Mouse (Mus musculus): ENCODE results near the gene Bcar3.

Gene Bcar3

GRCm38 (mm10) chr3:122292300-122293222 lies 1.4 kb upstream of the Bcar3 start:
- DNase-seq (ENCODE audit: low spot score in 2 of 2): peak; percentile 88 to 90

DNA sequence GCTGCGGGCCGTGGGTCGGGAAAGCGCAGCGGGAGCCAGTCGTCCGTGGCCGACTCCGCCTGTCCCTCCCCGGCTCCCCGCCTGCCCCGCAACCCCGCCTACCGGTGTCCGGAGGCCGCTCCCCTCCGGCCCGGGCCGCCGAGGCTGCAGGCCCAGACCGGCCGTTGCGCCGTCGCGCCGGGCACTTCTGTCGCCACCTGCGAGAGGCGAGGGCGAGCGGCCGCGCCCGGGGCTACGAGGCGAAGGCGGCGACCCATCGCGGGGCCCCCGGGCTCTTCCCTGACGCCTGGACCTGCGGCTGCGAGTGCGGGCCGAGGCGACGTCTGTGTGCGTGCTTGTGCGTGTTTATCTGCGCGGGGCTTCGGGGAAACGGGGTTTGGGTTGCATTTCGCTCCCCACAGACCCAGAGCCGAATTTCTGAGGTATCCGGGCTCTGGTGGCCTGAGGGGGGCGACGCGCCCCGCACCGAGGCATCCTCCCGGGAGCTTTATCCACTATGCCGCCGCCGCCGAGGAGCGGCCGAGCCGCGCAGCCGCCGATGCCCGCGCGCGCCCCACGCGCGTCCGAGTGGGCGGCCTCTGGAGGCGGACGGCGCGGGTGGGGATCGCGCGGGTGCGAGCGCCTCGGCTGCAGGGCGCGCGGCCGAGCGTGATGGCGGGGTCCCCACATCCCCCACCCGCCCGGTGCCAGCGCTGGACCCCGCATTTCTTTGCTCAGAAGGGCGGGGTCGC lies 548 bp upstream of the Bcar3 start:
- peak; percentile 9 to 21 for DNase-seq (ENCODE audit: low spot score in 2 of 2)

DNA sequence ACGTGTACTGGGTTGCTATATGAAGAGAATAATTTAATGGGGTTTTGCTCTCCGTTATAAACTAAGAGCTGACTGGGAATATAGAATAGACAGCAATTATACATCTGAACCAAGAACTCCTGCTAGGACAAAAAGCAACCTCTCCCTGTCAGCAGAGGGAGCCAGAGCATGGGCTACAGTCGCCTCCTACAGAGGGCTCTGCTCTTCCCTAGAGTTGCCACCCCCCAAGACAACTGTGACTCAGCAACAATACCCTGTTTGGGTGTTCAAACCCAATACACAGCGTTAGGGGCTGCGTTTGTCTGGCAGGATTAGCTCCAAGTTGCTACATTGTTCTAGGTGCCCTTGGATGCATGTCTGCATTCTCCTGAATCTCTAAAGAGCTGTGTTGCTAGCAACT lies 1.6 kb downstream of the Bcar3 start:
- DNase-seq (ENCODE audit: low spot score in 2 of 2): peak; percentile 49 to 52

GRCm38 (mm10) chr3:122296979-122297378 lies 3.0 kb downstream of the Bcar3 start:
- DNase-seq (ENCODE audit: low spot score in 2 of 2): no peak

DNA sequence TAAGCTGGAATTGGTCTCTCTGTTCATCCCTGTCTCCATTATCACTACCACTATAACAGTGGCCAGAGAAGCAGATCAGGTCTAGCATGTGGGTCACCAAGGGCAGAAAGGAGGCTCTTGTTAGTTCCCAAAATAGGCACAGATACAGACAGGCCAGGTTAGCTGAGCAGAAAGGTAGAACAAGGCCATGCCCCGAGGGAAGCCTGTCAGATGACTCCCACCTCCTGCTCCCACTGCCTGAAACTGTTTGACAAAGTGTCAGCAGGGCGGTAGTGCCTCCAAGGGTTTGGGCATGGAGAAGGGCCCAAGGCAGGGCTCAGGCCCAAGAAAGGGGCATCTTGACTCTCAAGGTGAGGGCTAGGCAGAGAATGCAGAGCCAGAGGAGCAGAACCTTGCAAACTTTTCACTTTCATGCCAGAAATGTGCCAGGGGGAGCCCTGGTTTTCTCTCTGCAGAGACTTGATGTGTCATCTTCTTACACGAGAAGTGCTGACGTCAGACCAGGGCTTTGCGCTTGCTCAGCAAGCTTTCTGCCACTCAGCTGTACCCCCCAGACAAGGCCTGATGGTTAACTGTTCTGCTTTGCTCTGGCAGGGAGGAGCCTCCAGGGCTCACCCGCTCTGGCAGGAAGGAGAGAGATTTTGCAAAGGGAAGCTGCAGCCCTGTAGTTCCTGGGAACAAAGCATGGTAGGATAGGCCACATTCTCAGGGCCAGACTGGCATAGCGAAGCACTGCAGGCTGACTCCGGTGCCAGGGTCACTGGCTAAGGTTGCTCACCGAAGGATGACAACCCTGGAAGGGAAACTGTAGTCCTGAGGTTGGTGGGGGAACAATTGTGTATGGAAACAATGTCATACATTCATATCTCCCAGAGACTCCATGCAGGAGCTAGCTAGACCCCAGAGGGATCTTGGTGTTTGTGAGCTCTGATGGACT lies 7.3 kb downstream of the Bcar3 start:
- peak; percentile 19 to 25 for DNase-seq (ENCODE audit: low spot score in 2 of 2)

DNA sequence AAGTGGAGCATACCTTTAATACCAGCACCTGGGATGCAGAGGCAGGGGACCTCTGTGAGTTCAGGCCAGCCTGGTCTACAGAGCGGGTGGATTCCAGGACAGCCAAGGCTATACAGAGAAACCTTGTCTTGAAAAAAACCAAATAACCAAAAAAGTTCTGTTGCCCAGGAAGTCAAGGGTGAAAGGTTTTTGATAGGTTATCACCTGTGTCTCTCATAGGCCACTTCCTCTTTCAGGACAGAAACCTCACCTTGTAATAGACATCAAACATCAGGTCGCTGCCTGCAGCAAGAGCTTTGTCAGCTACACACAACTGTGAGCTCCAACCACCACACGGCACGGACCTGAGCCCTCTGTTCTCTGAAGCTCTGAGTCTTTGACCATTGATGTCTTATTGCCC lies 10.6 kb downstream of the Bcar3 start:
- DNase-seq (ENCODE audit: low spot score in 2 of 2): no peak

DNA sequence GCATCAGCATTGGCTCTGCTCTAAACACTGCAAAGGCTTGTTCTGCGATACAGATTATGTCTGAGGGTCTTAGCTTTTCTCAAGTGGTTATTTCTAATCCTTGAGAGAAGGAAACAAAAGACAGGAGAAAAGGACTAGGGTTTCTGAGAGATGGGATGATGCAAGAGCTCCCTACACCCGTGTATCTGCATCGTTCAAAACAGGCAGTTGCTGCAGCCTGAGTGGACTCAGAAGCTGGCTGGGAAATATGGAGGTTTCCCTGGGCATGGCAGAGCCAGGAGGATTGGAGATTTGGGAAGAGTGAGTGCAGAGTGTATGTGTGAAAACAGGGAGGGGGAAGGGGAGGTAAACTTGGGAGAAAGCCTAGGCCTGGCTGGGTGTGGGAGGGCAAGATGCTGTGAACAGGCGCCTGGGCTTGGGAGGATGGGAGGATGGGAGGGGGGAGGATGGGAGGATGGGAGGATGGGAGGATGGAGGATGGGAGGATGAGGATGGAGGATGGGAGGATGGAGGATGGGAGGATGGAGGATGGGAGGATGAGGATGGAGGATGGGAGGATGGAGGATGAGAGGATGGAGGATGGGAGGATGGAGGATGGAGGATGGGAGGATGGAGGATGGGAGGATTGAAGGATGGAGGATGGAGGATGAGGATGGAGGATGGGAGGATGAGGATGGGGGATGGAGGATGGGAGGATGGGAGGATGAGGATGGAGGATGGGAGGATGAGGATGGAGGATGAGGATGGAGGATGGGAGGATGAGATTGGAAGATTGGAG lies 14.1 kb downstream of the Bcar3 start:
- no peak for DNase-seq (ENCODE audit: low spot score in 2 of 2)

GRCm38 (mm10) chr3:122308981-122309380 lies 15.0 kb downstream of the Bcar3 start:
- DNase-seq (ENCODE audit: low spot score in 2 of 2): no peak

GRCm38 (mm10) chr3:122312078-122312477 lies 18.1 kb downstream of the Bcar3 start:
- peak; percentile 54 to 63 for DNase-seq (ENCODE audit: low spot score in 2 of 2)

DNA sequence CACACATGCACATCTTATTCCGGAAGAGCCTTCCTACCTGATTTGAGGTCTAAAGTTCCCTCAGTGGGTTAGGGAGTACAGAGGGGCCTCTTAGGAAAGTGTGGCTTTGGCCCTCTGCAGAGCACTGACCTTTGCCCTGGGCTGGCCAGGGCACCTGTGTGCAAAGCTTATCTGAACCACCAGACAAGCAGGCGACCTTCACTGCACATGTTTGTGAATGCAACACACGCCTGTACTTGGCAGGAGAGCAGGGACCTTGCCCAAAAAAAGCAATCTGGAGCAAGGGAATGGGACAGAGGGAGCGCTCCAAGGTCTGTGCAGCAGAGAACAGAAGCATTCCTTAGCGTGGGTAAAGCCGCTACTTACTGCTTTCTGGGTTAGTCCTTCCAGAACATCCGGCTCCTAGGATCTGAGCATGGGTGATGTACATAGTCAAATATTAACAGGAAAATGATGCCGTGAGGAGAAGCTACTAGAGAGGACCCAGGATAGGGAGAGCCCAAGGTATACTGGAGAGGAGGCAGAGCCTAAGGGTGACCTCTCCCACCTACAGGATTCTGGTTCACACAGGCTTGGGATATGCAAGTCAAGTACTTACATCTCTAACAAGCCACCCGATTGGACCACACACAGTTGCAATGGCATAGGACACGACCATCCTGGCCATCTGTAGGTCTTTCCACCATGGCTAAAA lies 19.1 kb downstream of the Bcar3 start:
- DNase-seq (ENCODE audit: low spot score in 2 of 2): no peak

- DNase-seq (ENCODE audit: low spot score in 2 of 2): no peak
Observed at GRCm38 (mm10) chr3:122313936-122314335, 20.0 kb downstream of the Bcar3 start.

DNA sequence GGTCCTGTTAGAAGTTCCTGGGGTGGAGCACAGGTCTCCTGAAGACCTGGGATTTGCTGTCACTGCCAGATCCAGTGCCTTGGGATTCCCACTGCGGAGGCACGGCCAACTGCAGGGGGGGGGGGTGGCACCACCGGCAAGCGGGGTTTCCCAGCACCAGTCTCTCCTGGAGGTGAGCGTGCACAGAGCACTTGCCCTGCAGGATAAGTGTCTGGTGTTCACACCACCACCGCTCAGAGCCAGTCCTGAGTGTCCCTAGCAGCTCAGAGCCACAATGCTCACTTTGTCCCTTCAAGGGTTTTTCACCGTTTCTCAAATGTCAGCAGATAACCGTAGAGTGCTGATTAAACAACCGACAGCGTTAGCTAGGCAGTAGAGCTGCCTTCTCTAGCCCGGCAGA lies 22.7 kb downstream of the Bcar3 start:
- no peak for DNase-seq (ENCODE audit: low spot score in 2 of 2)

DNA sequence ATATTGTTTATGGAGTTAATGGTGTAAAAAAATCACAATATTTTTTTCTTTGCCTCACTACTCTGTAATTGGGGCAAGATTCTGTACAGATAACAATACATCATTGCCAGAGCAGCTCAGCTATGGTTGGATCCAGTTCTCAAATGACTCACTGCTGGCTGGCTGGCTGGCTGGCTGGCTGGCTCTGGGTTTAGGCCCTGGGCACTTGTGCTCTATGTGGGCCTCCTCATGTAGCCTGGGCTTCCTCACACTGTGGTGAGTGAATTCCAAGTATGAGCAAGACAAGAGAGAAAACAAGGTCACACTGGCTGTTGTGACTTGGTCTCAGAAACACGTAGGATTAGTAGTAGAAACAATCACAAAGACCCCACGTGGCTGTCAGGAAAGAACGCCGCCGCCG lies 23.4 kb downstream of the Bcar3 start:
- no peak for DNase-seq (ENCODE audit: low spot score in 2 of 2)

GRCm38 (mm10) chr3:122322226-122322625 lies 28.3 kb downstream of the Bcar3 start:
- DNase-seq (ENCODE audit: low spot score in 2 of 2): no peak

- no peak for DNase-seq (ENCODE audit: low spot score in 2 of 2)
Observed at GRCm38 (mm10) chr3:122323841-122324240, 29.9 kb downstream of the Bcar3 start.

DNA sequence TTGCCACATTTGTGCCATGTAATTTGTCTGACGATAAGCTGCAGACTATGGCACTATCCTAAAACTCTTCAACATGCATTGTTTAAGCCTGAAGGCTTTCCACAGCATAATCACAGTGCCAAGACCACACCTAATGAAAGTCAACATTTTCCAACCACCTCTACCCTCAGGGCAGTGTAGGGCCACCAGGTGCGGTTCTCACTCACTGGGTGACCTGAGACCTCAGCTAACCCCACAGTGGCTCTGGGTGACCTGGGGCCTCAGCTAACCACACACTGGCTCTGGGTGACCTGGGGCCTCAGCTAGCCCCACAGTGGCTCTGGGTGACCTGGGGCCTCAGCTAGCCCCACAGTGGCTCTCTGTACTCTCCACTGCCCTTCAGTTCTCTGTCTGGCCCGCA lies 30.6 kb downstream of the Bcar3 start:
- no peak for DNase-seq (ENCODE audit: low spot score in 2 of 2)

DNA sequence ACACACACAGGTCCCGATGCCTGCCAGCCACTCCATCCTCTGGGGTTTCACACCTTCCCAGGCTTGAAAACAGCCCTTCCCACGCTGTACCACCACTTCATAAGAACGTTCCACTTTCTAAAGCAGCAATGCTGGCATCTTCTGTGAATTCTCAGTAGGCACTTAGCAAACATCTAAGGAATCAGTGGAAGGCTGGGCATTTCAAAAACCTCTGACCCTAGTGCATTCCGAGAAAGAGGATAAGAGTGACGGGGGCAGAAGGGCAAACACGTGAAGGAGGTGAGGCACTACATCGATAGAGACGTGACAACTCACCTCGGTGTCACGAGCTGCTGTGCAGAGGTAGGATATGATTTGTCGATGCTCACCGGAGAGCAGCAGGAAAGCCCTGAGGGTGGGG lies 36.5 kb downstream of the Bcar3 start:
- no peak for DNase-seq (ENCODE audit: low spot score in 2 of 2)

DNA sequence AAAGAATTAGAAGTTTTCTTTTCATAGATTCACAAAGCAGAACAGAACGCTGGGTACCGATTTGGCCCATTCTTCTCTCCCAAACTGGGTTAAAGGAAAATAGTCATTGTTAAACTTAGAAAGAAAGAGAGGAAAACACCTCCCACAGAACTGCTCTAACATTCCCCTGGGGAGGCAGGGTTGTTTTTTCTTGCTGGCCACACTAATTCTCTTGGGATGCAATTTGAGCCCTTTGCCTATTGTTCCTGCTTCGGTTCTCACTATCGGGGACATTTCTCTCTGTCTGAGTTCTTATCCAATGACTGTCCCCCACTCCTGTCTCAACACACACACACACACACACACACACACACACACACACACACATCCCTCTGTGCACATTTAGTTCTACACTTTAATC lies 39.6 kb downstream of the Bcar3 start:
- no peak for DNase-seq (ENCODE audit: low spot score in 2 of 2)

GRCm38 (mm10) chr3:122333902-122334301 lies 40.0 kb downstream of the Bcar3 start:
- DNase-seq (ENCODE audit: low spot score in 2 of 2): no peak

DNA sequence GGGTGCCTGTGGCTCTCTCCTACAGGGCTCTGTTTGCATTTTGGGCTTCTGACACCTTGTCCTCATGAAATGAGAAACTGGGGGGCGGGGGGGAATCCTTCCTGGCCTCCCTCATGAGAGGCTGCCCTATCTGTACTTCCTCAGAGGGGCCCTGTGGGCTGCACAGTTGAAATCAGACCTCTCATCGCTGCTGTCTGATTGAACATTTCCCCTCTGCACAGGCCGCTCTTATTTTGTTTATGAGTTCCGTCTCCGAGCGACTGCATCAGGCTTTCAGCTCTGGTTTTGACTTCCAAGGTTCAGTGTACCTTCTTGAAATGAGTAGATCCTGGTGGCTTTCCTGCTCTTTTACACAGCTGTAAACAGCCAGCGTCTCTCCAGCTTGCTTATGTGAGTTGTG lies 40.4 kb downstream of the Bcar3 start:
- no peak for DNase-seq (ENCODE audit: low spot score in 2 of 2)
